Mouse (Mus musculus): ENCODE results near the gene Trmt1. TPM values are rescaled to one million over a fixed set of nuclear protein-coding genes. Genes with fewer than 3 reads are reported as not detected.

The Trmt1 gene
- polyA plus RNA-seq, 1 experiment from 2014 or later, result 62.4 TPM

DNA sequence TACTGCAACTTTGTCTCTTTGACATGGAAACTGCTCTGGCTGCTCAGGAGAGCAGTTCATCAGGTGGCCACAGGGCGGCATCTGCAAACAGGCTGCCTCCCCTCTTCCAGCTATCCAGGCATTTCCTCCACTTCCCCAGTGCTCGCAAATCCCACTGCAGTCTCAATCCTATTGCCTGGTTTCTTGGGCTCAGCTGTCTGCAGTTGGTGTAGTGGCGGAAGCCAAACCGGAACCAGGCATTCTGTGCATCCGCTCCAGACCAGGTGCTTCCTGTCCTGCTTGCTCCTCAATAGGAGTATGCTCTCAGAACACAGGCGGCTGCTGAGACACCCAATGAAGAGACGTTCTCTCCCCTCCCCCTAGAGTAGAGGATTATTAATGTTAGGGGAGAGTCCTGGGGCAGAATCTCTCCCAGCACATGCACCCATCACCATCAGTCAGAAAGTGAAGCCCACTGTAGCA, 13.8 kb downstream of the Trmt1 start:
- no peak overlapping the region for H3K4me3 ChIP-seq
- peak; percentile 13; the same call in 1 of the 2 replicates for ATAC-seq (replicated peaks)
- peak overlapping the region; percentile 48 for H3K27ac ChIP-seq (replicated peaks)
- 61% methylated on average over 7 of the region's 7 CpGs for WGBS
- H3K9me3 ChIP-seq, result no peaks in the 10 kb centered on the region
- H3K36me3 ChIP-seq, result peaks cover 24% of the 10 kb centered on the region
- H3K27me3 ChIP-seq, result peaks cover 15% of the 10 kb centered on the region
- peaks cover 21% of the 10 kb centered on the region for H3K4me1 ChIP-seq
- no peak overlapping the region for H3K9ac ChIP-seq (replicated peaks)
- no peak overlapping the region for H3K4me2 ChIP-seq (replicated peaks)

DNA sequence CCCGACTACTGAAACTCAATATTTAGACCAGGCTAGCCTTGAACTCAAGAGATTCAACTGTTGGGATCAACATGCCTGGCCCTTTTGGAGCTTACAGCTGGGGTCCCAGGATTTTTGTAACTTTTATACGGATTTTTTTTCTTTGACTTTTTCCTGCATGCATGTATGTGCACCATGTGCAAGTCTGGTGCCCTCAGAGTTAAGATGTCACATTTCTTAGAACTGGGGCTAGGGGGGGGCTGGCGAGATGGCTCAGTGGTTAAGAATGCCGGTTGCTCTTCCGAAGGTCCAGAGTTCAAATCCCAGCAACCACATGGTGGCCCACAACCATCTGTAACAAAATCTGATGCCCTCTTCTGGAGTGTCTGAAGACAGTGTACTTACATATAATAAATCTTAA, 14.4 kb downstream of the Trmt1 start:
- Histone ChIP-seq H3K9ac (replicated peaks) (no peak overlapping the region), H3K4me3 (no peak overlapping the region), H3K4me1 (peaks cover 27% of the 10 kb centered on the region), H3K9me3 (no peaks in the 10 kb centered on the region), H3K36me3 (peaks cover 24% of the 10 kb centered on the region), H3K27ac (replicated peaks) (peak overlapping the region; percentile 48), H3K4me2 (replicated peaks) (no peak overlapping the region), H3K27me3 (peaks cover 15% of the 10 kb centered on the region)
- no peak for ATAC-seq (replicated peaks)
- WGBS, result 77% methylated on average over 5 of the region's 5 CpGs

DNA sequence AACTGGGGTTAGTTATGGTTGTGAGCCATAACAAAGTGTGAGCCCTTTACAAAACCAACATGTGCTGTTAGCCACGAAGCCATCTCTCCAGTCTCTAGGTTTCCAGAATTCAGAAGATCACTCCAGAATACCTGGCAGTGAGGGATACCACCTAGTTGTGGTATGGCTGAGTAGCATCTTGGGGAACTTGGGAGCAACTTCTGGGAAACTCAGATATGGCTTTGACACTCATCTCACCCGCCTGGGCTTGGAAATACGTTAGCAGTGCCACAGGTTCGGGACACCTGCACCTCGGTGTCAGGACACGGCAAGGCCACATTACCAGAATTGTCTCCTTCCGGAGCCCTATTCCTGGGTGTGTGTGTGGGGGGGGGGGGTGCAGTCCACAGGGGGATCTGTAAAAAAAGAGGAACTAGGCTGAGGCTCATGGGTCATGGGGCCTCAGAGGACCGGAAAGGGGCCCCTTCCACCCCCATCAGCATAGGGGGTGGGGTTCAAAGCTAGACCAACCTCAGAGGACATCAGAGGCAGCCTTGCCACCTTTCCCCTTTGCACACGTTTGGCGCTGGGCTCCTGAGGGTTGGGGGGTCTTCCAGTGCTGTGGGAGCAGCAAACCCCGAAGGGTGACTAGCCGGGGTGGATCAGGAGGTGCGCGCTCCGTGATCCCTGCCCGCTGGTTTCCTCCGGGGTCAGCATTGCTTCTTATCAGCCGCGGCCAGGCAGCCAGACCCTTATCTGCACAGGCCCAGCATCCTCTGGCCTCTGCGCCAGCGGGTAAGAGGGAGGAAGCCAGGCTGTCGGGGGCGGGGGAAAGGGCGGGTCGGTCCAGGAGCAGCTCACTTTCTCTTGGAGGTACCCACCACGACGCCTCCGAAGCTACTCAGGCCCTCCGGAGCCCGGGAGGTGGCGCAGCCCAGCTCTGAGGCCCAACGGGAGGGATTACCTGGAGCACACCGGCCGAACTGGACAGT, 15.1 kb downstream of the Trmt1 start, which contains the start of gene Lyl1:
TSS of gene Lyl1 (plus strand) at position 517 of the 971 bp plus-strand sequence.
- no peak within 1 kb of the TSS for H3K4me2 ChIP-seq (replicated peaks)
- peaks cover 24% of the 10 kb centered on the region for H3K36me3 ChIP-seq
- no peaks in the 10 kb centered on the region for H3K9me3 ChIP-seq
- ATAC-seq (replicated peaks), result no peak
- peaks cover 30% of the 10 kb centered on the region for H3K4me1 ChIP-seq
- peaks cover 15% of the 10 kb centered on the region for H3K27me3 ChIP-seq
- H3K9ac ChIP-seq (replicated peaks), result peak within 1 kb of the TSS; percentile 8; the same call in 1 of the 2 replicates
- peak within 1 kb of the TSS; percentile 94 for H3K27ac ChIP-seq (replicated peaks)
- no peak within 1 kb of the TSS for H3K4me3 ChIP-seq
- WGBS, result 16% methylated on average over 34 of the region's 34 CpGs

DNA sequence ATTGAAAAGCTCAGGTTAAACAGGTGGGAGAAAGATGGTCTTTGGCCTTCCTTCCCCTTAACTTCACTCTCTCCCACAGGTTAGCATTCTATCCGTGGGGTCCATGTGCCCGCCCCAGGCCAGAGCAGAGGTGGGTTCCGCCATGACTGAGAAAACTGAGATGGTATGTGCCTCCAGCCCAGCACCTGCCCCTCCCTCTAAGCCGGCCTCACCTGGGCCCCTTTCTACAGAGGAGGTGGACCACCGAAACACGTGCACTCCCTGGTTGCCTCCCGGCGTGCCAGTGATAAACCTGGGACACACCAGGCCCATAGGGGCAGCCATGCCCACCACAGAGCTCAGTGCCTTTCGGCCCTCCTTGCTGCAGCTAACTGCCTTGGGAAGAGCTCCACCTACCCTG, 16.5 kb downstream of the Trmt1 start:
- H3K4me2 ChIP-seq (replicated peaks), result no peak overlapping the region
- H3K27me3 ChIP-seq, result peaks cover 18% of the 10 kb centered on the region

DNA sequence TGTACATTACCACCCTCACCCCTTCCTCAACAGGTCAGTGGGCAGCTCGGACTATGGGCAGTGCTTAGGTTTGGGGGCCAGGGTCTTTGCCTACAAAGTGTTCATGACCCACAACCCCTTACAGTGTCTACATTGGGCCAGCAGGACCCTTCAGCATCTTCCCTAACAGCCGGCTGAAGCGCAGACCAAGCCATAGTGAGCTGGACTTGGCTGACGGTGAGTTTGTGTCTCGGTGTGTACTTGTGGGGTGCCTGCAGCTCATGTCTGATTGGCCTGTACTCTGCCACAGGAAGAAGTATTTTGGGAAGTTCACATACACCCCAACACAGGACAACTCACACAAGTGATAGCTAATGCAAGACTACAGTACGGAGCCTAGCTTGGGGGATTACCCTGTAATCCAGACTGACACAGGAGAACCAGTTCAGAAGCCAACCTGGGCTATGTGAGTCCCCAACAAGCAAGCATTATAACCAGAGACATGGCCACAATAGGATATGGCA, 16.9 kb downstream of the Trmt1 start:
- Histone ChIP-seq H3K27me3 (peaks cover 20% of the 10 kb centered on the region), H3K9me3 (no peaks in the 10 kb centered on the region), H3K4me1 (peaks cover 46% of the 10 kb centered on the region), H3K9ac (replicated peaks) (no peak overlapping the region), H3K4me2 (replicated peaks) (no peak overlapping the region), H3K4me3 (no peak overlapping the region), H3K27ac (replicated peaks) (peak overlapping the region; percentile 94), H3K36me3 (peaks cover 11% of the 10 kb centered on the region; the same call in 1 of the 2 replicates)
- ATAC-seq (replicated peaks), result no peak
- WGBS, result 74% methylated on average over 6 of the region's 6 CpGs

More for the DNA sequence above, 16.5 kb downstream of the Trmt1 start:
- H3K36me3 ChIP-seq, result peaks cover 14% of the 10 kb centered on the region; the same call in 1 of the 2 replicates
- H3K9ac ChIP-seq (replicated peaks), result no peak overlapping the region
- H3K4me1 ChIP-seq, result peaks cover 42% of the 10 kb centered on the region
- H3K4me3 ChIP-seq, result no peak overlapping the region
- H3K9me3 ChIP-seq, result no peaks in the 10 kb centered on the region
- 73% methylated on average over 9 of the region's 9 CpGs for WGBS
- ATAC-seq (replicated peaks), result no peak
- peak overlapping the region; percentile 94 for H3K27ac ChIP-seq (replicated peaks)

DNA sequence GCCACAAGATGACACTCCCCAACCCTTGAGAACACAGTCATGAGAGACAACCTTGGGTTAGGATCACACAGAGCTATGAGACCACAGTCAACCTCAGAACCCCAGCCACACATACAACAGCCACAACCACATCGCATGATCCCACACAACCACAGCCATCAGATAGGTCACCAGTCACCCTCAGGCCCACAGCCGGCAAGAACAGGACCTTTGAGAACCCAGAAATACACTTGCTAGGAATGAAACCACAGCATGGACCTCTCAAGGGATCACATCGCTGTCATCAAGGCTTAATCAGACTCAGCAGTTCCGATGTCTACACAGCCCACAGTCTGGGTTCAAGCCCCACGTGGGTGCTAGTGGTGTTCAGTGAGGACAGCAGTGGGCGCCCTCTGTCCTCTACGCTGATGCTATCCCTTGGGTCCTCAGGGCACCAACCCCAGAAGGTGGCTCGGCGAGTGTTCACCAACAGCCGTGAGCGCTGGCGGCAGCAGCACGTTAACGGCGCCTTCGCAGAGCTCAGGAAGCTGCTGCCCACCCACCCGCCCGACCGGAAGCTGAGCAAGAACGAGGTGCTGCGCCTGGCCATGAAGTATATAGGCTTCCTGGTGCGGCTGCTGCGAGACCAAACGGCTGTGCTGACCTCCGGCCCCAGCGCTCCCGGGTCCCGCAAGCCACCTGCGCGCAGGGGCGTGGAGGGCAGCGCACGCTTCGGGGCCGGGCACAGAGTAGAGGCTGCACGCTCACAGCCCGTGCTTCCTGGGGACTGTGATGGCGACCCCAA, 17.6 kb downstream of the Trmt1 start:
- Histone ChIP-seq H3K4me1 (peaks cover 52% of the 10 kb centered on the region), H3K27me3 (peaks cover 20% of the 10 kb centered on the region), H3K4me2 (replicated peaks) (peak overlapping the region; percentile 49), H3K9ac (replicated peaks) (peak overlapping the region; percentile 54; the same call in 1 of the 2 replicates), H3K27ac (replicated peaks) (peak overlapping the region; percentile 94), H3K4me3 (peak overlapping the region; percentile 28; the same call in 1 of the 2 replicates), H3K9me3 (no peaks in the 10 kb centered on the region), H3K36me3 (peaks cover 4% of the 10 kb centered on the region; the same call in 1 of the 2 replicates)
- 14% methylated on average over 38 of the region's 38 CpGs for WGBS
- ATAC-seq (replicated peaks), result no peak

DNA sequence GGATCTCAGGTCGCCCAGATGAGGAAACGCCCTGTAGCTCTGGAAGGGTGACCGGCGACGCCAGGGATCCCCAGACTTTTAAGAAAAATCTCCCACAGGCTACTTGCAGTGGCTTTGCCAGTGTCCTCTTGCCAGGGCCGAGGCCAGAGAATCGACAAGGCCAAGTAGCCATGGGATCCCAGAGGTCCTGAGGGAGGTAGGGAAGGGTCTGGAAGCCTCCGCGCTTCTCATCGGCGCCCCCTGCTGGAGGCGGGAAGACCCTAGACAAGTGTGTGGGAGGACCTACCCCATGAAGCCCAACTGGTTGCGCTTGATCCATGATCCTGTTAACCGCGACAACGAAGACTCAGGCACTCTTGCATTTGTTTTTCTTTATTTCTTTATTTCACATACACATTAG, 18.2 kb downstream of the Trmt1 start:
- H3K27ac ChIP-seq (replicated peaks), result peak overlapping the region; percentile 94
- WGBS, result 5% methylated on average over 16 of the region's 16 CpGs
- H3K9me3 ChIP-seq, result no peaks in the 10 kb centered on the region
- no peak; the same call in 1 of the 2 replicates for ATAC-seq (replicated peaks)
- H3K9ac ChIP-seq (replicated peaks), result peak overlapping the region; percentile 54; the same call in 1 of the 2 replicates
- H3K27me3 ChIP-seq, result peaks cover 20% of the 10 kb centered on the region
- H3K4me1 ChIP-seq, result peaks cover 58% of the 10 kb centered on the region
- peaks cover under 1% of the 10 kb centered on the region; the same call in 1 of the 2 replicates for H3K36me3 ChIP-seq
- peak overlapping the region; percentile 28; the same call in 1 of the 2 replicates for H3K4me3 ChIP-seq
- peak overlapping the region; percentile 49 for H3K4me2 ChIP-seq (replicated peaks)

DNA sequence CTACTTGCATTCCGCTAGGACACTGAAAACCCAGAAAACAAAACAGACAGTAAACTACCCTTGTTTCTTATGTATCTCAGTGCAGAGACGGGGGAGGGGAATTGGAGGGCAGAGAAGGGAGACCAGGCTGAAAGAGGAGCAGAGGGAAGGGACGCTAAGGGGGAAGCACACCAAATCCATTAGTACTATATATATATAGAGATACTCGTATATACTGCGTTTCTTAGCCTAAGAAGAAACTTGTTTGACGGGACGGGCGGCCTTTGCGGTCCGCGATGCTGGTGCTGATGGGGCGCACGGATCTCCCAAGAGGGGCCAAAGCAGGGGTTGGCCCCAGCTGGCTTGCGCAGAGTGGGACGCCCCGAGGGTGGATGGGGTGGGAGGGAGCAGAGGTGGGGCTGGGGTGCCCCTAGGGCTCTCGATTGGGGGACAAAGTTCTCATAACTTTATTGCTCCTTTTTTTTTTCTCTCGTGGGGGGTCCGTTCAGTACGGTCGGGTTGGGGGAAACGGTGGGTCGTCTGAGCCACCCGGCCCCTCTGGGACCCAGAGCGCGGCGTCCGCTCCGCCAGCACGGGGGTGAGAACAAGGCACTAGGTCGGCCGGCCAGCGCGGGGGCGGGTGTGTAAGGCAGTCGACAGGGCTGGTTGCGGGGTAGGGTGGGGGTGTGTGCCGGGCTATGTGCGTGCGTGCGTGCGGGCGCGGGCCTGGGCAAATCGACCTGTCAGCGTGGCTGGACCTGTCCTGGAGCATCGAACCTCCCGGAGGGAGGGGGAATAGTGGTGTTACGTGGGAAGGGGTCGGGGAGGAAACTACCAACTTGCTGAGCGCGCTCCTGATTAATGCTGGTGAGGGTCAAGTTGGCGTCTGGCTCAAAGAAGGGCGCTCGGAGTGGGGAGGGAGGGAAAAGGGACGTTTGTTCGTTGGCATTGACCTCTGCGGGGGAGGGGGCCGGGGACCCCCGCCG, 19.0 kb downstream of the Trmt1 start:
- no peak for ATAC-seq (replicated peaks)
- 1% methylated on average over 51 of the region's 61 CpGs for WGBS
- Histone ChIP-seq H3K4me2 (replicated peaks) (peak overlapping the region; percentile 49), H3K9me3 (no peaks in the 10 kb centered on the region), H3K4me1 (peaks cover 63% of the 10 kb centered on the region), H3K9ac (replicated peaks) (peak overlapping the region; percentile 54), H3K27ac (replicated peaks) (peak overlapping the region; percentile 94), H3K27me3 (peaks cover 20% of the 10 kb centered on the region), H3K36me3 (no peaks in the 10 kb centered on the region), H3K4me3 (peak overlapping the region; percentile 28)

DNA sequence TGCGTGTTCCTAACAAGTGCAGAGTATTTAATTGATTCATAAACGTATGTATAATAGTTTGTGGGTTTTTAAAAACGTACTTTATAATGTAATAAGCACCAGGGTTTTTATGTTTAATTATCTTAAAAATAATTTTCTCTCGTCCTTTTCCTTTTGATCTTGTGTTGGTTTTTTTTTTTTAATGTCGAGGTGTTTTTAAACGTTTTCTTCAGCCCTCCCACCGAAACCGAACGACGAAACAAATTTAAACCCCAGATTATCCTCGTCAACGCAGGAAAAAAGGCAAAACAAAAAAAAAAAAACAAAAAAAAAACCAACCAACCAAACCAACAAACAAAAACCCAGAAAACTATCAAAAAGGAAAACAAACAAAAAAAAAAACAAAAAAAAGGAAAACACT, 19.9 kb downstream of the Trmt1 start:
- no peak for ATAC-seq (replicated peaks)
- peaks cover 69% of the 10 kb centered on the region for H3K4me1 ChIP-seq

DNA sequence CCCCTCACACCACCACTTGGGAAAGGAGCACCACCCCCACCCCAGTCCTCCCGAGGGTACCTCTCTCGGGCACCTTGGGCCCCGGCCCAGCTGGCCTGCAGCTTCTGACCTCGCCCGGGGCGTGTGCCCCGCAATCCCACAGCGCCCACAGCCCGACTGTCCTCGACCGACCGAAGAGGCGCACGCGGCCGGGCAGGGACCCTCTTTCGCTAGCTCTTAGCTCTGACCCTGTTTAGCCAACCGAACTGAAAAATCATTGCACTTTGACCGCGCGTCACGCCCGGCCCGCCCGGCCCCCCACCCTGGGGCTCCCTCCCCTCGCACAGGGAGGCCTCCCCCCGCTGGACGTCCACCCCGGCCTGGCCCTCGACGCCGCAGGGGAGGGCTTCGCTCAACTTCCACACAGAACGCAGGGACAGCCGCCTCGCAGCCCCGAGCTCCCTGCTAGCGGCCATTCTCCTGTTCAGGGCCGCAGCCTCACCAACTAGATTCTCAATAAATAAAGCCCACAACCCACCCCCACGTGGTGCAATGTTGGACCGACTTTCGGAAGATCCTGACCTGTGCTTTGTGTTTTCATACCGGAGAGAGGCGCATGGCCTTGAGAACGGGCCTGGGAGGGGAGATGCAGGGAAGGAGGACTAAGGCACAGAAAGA, 20.6 kb downstream of the Trmt1 start:
- Histone ChIP-seq H3K9me3 (no peaks in the 10 kb centered on the region), H3K4me1 (peaks cover 73% of the 10 kb centered on the region), H3K4me3 (peak overlapping the region; percentile 29), H3K4me2 (replicated peaks) (peak overlapping the region; percentile 38), H3K27ac (replicated peaks) (peak overlapping the region; percentile 94), H3K9ac (replicated peaks) (peak overlapping the region; percentile 48), H3K27me3 (peaks cover 20% of the 10 kb centered on the region), H3K36me3 (no peaks in the 10 kb centered on the region)
- no peak for ATAC-seq (replicated peaks)
- WGBS, result 7% methylated on average over 45 of the region's 45 CpGs

More for the DNA sequence above, 19.9 kb downstream of the Trmt1 start:
- Histone ChIP-seq H3K9me3 (no peaks in the 10 kb centered on the region), H3K27ac (replicated peaks) (peak overlapping the region; percentile 94), H3K9ac (replicated peaks) (peak overlapping the region; percentile 54), H3K4me2 (replicated peaks) (peak overlapping the region; percentile 49), H3K4me3 (peak overlapping the region; percentile 29), H3K36me3 (no peaks in the 10 kb centered on the region), H3K27me3 (peaks cover 20% of the 10 kb centered on the region)
- WGBS, result 3% methylated on average over 12 of the region's 12 CpGs

Data from forebrain, embryonic 15.5 days (tissue).